Mouse (Mus musculus): ENCODE measurements around the gene Hoxb13.

- TF ChIP-seq CTCF (conservative IDR thresholded peaks at IDR 0.05; ENCODE audit: insufficient read depth, insufficient read length, low read depth, low read length) (no peak), POLR2A (IDR thresholded peaks at IDR 0.05; ENCODE audit: low read depth, low read length) (no peak)
Observed at GRCm38 (mm10) chr11:96175951-96176530, 18.1 kb upstream of the Hoxb13 start.
